Mouse (Mus musculus): ENCODE results near the gene Ulk4. TPM values are rescaled to one million over a fixed set of nuclear protein-coding genes. Genes with fewer than 3 reads are reported as not detected.
A peak's percentile ranks its signal among the peaks of the same experiment; 100 is the strongest.

Gene Ulk4
- total and polyA plus RNA-seq, 2 experiments from 2014 or later, result 8.1 to 68.0 TPM

DNA sequence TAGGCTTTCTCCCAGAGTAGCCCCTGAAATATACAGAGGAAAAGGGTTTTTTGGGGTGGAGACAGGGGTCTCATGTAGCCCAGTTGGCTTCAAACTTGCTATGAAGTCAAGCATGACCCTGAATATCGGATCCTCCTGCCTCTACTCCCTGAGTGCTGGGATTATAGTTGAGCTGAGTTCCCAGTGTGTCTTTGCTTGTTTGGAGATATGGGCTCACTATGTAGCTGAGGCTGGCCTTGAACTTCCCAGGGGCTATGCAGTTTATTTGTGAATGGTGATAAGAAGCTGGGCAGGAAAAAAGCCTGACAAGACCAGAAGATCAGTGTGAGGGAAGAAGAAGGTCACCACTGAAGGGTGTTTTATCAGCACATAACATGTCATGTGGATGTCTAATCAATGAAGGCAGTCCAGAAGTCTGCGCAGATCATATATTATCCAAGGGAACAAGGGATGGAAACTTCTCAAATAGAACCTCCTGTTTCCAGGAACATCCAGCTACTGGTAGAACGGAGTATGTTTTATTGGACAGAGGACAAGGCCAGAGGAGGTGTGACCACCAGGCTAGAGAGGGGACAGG is 9.4 kb upstream of the Ulk4 start:
- Histone ChIP-seq H3K4me2 (ENCODE audit: low read depth, low read length, poor library complexity, severe bottlenecking) (peak overlapping the region; percentile 60), H3K4me3 (ENCODE audit: low read depth, low read length) (peak overlapping the region; percentile 36), H3K36me3 (ENCODE audit: insufficient read depth, low read length) (no peaks in the 10 kb centered on the region), H3K9me3 (ENCODE audit: low read length) (no peaks in the 10 kb centered on the region), H3K9ac (replicated peaks; ENCODE audit: low read length, poor library complexity, severe bottlenecking) (0 out of 2 replicates have a peak overlapping the region, but pooled peaks have one; percentile 36), H3K27me3 (ENCODE audit: insufficient read depth, low read length) (no peaks in the 10 kb centered on the region), H3K27ac (ENCODE audit: low read depth, low read length) (no peak overlapping the region), H3K4me1 (ENCODE audit: insufficient read depth, low read length) (no peaks in the 10 kb centered on the region)
- DNase-seq (ENCODE audit: low spot score) (no peak), ATAC-seq (ENCODE audit: low FRiP score) (no peak)
- 73% methylated on average over 3 of the region's 3 CpGs for WGBS
- no peak for TF ChIP-seq CTCF (IDR thresholded peaks at IDR 0.05)

DNA sequence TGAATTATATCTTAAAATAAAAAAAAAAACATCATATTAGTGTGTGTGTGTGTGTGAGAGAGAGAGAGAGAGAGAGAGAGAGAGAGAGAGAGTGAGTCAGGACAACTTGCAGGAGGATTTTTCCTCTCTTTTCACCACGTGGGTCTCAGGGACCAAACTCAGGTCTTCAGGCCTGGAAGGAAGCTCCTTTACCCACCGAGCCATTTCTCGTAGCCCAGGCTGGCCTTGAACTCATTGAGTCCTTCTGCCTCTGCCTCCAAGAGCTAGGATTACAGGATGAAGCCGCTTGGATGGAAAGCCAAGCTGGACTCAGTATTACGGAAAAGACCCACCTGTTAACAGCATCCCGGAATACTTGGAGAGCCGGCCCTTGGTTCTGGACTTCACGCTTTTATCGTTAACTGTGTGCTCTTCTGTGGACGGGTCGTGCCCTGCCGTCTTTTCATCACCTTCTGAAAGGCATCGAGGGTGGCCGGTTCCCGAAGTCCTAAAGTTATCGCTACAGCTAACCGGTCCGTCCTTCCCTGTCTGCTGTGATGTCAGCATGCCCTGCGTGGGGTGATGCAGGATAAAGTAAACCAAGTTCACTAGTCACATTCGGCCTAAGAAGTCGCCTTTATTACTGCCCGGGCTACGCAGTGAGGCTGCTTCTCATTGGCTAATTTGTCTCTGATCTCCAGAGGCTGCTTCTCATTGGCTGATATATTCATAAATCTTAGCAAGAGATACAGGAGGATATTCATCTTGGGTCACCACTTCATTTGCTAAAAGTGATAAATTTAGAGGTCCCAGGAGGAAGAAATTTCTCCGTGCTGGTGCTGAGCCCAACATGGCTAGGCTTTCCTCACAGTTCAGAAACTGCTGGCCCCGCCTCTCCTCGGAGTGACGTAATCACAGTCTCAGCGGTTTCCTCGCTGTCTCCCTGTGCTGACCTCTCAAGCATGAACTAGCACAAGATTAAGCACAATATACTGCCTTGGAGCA is 8.6 kb upstream of the Ulk4 start:
- 18% methylated on average over 29 of the region's 29 CpGs for WGBS
- Histone ChIP-seq H3K36me3 (ENCODE audit: insufficient read depth, low read length) (no peaks in the 10 kb centered on the region), H3K9me3 (ENCODE audit: low read length) (no peaks in the 10 kb centered on the region), H3K9ac (replicated peaks; ENCODE audit: low read length, poor library complexity, severe bottlenecking) (peak overlapping the region; percentile 36; the same call in 1 of the 2 replicates), H3K27ac (ENCODE audit: low read depth, low read length) (no peak overlapping the region), H3K4me1 (ENCODE audit: insufficient read depth, low read length) (no peaks in the 10 kb centered on the region), H3K4me2 (ENCODE audit: low read depth, low read length, poor library complexity, severe bottlenecking) (peak overlapping the region; percentile 60), H3K4me3 (ENCODE audit: low read depth, low read length) (peak overlapping the region; percentile 36), H3K27me3 (ENCODE audit: insufficient read depth, low read length) (no peaks in the 10 kb centered on the region)
- ATAC-seq (ENCODE audit: low FRiP score) (peak; percentile 72; the same call in 1 of the 2 replicates), DNase-seq (ENCODE audit: low spot score) (peak; percentile 69)
- no peak for TF ChIP-seq CTCF (IDR thresholded peaks at IDR 0.05)

DNA sequence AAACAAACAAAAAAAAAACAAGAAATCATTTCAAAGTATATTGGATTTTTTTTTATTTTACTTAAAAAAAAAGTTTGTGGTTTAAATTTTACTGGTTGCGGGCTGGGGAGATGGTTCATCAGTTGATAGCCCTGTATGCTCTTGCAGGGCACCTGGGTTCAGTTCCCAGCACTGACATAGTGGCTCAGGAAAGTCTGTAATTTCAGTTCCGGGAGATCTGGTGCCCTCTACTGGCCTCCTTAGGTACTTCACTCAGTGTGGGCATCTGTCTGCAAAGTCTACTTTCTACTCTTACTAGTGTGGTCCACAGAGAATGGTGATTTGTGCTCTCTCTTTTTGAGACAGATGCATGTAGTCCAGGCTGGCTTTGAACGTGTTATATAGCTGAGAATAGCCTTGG is 7.4 kb upstream of the Ulk4 start:
- ATAC-seq (ENCODE audit: low FRiP score), result no peak
- no peak overlapping the region for H3K4me3 ChIP-seq (ENCODE audit: low read depth, low read length)
- no peaks in the 10 kb centered on the region for H3K9me3 ChIP-seq (ENCODE audit: low read length)
- no peaks in the 10 kb centered on the region for H3K27me3 ChIP-seq (ENCODE audit: insufficient read depth, low read length)
- WGBS, result 94% methylated on average over 3 of the region's 3 CpGs
- no peaks in the 10 kb centered on the region for H3K4me1 ChIP-seq (ENCODE audit: insufficient read depth, low read length)
- H3K36me3 ChIP-seq (ENCODE audit: insufficient read depth, low read length), result no peaks in the 10 kb centered on the region
- peak; percentile 62 for TF ChIP-seq CTCF (IDR thresholded peaks at IDR 0.05)
- no peak overlapping the region for H3K9ac ChIP-seq (replicated peaks; ENCODE audit: low read length, poor library complexity, severe bottlenecking)
- no peak overlapping the region for H3K27ac ChIP-seq (ENCODE audit: low read depth, low read length)
- no peak for DNase-seq (ENCODE audit: low spot score)
- no peak overlapping the region for H3K4me2 ChIP-seq (ENCODE audit: low read depth, low read length, poor library complexity, severe bottlenecking)

DNA sequence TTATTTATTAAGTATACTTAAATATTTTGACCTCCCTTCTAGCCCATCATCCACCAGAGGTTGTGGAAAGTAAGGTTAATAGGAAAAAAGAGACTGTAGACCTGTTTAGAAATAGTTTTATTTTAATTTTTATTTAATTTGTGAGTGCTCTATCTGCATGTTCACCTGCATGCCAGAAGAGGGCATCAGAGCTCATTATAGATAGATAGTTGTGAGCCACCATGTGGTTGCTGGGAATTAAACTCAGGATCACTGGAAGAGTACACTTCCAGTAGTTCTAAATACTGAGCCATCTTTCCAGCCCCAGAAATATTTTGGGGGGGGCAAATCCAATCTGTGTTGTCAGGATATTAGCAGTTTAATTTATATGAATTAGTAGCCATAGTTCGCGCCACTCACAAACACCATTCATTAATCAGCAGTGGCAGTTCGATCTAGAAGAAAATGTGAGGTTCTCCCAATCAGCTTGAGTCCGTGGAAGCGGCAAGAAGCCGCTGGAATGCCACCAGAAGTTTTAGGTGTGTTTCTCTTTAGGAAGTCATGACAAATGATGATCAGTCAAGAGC is 6.7 kb upstream of the Ulk4 start:
- Histone ChIP-seq H3K36me3 (ENCODE audit: insufficient read depth, low read length) (no peaks in the 10 kb centered on the region), H3K27me3 (ENCODE audit: insufficient read depth, low read length) (no peaks in the 10 kb centered on the region), H3K27ac (ENCODE audit: low read depth, low read length) (no peak overlapping the region), H3K9me3 (ENCODE audit: low read length) (no peaks in the 10 kb centered on the region), H3K4me2 (ENCODE audit: low read depth, low read length, poor library complexity, severe bottlenecking) (no peak overlapping the region), H3K4me3 (ENCODE audit: low read depth, low read length) (no peak overlapping the region), H3K9ac (replicated peaks; ENCODE audit: low read length, poor library complexity, severe bottlenecking) (no peak overlapping the region), H3K4me1 (ENCODE audit: insufficient read depth, low read length) (no peaks in the 10 kb centered on the region)
- ATAC-seq (ENCODE audit: low FRiP score) (no peak), DNase-seq (ENCODE audit: low spot score) (peak; percentile 32)
- peak; percentile 73 for TF ChIP-seq CTCF (IDR thresholded peaks at IDR 0.05)
- 98% methylated on average over 6 of the region's 6 CpGs for WGBS

DNA sequence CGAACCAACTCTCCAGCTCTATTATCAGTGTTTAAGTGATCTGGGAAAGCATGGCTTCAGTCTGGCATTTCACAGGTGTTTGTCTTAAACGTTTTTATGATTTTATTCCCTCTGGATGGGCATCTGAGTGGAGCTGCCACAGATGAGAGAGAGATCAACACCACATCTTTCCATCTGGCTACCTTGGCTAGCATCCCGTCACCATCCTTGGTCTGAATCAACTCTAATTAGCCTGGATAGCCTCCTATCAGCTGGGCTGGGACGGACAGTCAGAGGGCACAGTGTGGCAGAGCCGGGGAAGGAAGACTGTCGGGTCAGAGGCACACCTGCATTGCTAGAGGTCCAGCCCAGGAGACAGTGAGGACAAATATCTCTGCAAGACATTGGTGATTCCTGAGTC is 4.9 kb upstream of the Ulk4 start:
- H3K4me3 ChIP-seq (ENCODE audit: low read depth, low read length), result no peak overlapping the region
- no peak overlapping the region for H3K9ac ChIP-seq (replicated peaks; ENCODE audit: low read length, poor library complexity, severe bottlenecking)
- no peak overlapping the region for H3K27ac ChIP-seq (ENCODE audit: low read depth, low read length)
- H3K4me2 ChIP-seq (ENCODE audit: low read depth, low read length, poor library complexity, severe bottlenecking), result no peak overlapping the region
- H3K36me3 ChIP-seq (ENCODE audit: insufficient read depth, low read length), result no peaks in the 10 kb centered on the region
- H3K4me1 ChIP-seq (ENCODE audit: insufficient read depth, low read length), result no peaks in the 10 kb centered on the region
- H3K27me3 ChIP-seq (ENCODE audit: insufficient read depth, low read length), result no peaks in the 10 kb centered on the region
- no peak for DNase-seq (ENCODE audit: low spot score)
- no peaks in the 10 kb centered on the region for H3K9me3 ChIP-seq (ENCODE audit: low read length)
- no peak for ATAC-seq (ENCODE audit: low FRiP score)
- WGBS, result 87% methylated on average over 6 of the region's 6 CpGs
- TF ChIP-seq CTCF (IDR thresholded peaks at IDR 0.05), result no peak

DNA sequence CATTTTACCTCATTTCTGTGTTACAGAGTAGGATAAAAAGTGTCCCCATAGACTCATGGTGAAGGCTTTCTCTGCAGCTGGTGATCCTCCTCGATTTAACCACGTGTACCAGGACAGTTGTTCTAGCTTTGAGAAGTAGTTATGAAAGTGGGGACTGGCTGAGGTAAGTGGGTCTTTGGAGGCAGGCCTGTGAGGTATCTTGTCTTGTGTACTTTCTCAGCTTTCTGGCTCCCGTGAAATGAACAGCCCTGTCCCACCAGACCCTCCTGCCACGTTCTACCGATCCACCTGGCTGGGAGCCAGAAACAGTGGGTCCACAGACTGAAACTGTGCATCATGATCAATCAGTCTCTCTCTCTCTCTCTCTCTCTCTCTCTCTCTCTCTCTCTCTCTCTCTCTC is 2.2 kb upstream of the Ulk4 start:
- ATAC-seq (ENCODE audit: low FRiP score), result no peak
- Histone ChIP-seq H3K27ac (ENCODE audit: low read depth, low read length) (no peak overlapping the region), H3K4me2 (ENCODE audit: low read depth, low read length, poor library complexity, severe bottlenecking) (no peak overlapping the region), H3K36me3 (ENCODE audit: insufficient read depth, low read length) (no peaks in the 10 kb centered on the region), H3K4me1 (ENCODE audit: insufficient read depth, low read length) (no peaks in the 10 kb centered on the region), H3K27me3 (ENCODE audit: insufficient read depth, low read length) (no peaks in the 10 kb centered on the region), H3K9ac (replicated peaks; ENCODE audit: low read length, poor library complexity, severe bottlenecking) (no peak overlapping the region), H3K4me3 (ENCODE audit: low read depth, low read length) (no peak overlapping the region), H3K9me3 (ENCODE audit: low read length) (no peaks in the 10 kb centered on the region)
- TF ChIP-seq CTCF (IDR thresholded peaks at IDR 0.05), result no peak
- no peak for DNase-seq (ENCODE audit: low spot score)
- 90% methylated on average over 5 of the region's 5 CpGs for WGBS

Measured in midbrain, postnatal 0 days (tissue).